Mouse (Mus musculus): Measurements from ENCODE around the gene Ksr1. TPM values are rescaled to one million over a fixed set of nuclear protein-coding genes. Genes with fewer than 3 reads are reported as not detected.
"Not testable (repeated sequence)": the region's sequence is repeated elsewhere in the genome, so short reads cannot be mapped to it uniquely, and the experiment has no call there.

The Ksr1 gene
- polyA plus RNA-seq, 1 experiment from 2014 or later, result 5.8 TPM

DNA sequence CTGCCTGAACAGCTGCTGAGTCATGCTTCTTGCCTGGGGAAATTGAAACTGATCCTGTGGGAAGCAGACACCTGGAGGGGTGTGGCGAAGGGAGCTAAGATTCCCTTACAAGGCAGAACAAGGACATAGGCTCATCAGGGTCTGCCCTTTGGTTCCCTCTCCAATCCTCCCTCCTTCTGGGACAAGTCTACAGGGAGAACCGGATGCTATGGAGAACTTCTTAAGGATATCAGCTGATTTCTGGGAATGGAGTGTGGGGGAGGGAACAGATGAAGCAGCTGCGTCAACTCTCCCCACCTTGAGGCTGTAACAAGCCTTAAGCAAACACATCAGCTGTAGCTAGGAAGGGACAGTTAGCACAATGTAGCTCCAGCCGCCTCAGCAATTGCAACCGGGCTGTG is 143.7 kb downstream of the Ksr1 start:
- Histone ChIP-seq H3K27me3 (ENCODE audit: control insufficient read depth, insufficient read depth, low read length) (no peaks in the 10 kb centered on the region), H3K4me1 (ENCODE audit: control insufficient read depth, insufficient read depth, low read length) (no peaks in the 10 kb centered on the region), H3K27ac (replicated peaks; ENCODE audit: low read depth, low read length) (no peak overlapping the region), H3K4me3 (replicated peaks; ENCODE audit: low read depth, low read length) (no peak overlapping the region), H3K9me3 (ENCODE audit: control insufficient read depth, low read length) (no peaks in the 10 kb centered on the region), H3K9ac (replicated peaks; ENCODE audit: low read length) (no peak overlapping the region), H3K4me2 (ENCODE audit: low read length) (no peak overlapping the region), H3K36me3 (ENCODE audit: control insufficient read depth, insufficient read depth, low read length) (no peaks in the 10 kb centered on the region)
- ATAC-seq (ENCODE audit: low FRiP score, low TSS enrichment) (no peak), DNase-seq (no peak)
- WGBS, result 72% methylated on average over 5 of the region's 5 CpGs

GRCm38 (mm10) chr11:79001871-79002270 is 144.3 kb downstream of the Ksr1 start:
- no peak overlapping the region for H3K4me2 ChIP-seq (ENCODE audit: low read length)
- no peak overlapping the region for H3K27ac ChIP-seq (replicated peaks; ENCODE audit: low read depth, low read length)
- 86% methylated on average over 4 of the region's 4 CpGs for WGBS
- H3K4me1 ChIP-seq (ENCODE audit: control insufficient read depth, insufficient read depth, low read length), result no peaks in the 10 kb centered on the region
- no peak overlapping the region for H3K4me3 ChIP-seq (replicated peaks; ENCODE audit: low read depth, low read length)
- H3K36me3 ChIP-seq (ENCODE audit: control insufficient read depth, insufficient read depth, low read length), result no peaks in the 10 kb centered on the region
- ATAC-seq (ENCODE audit: low FRiP score, low TSS enrichment), result no peak
- H3K27me3 ChIP-seq (ENCODE audit: control insufficient read depth, insufficient read depth, low read length), result no peaks in the 10 kb centered on the region
- 0 out of 2 replicates have a peak, but pooled peaks cover 4% of the 10 kb centered on the region for H3K9me3 ChIP-seq (ENCODE audit: control insufficient read depth, low read length)
- H3K9ac ChIP-seq (replicated peaks; ENCODE audit: low read length), result no peak overlapping the region
- no peak for DNase-seq

DNA sequence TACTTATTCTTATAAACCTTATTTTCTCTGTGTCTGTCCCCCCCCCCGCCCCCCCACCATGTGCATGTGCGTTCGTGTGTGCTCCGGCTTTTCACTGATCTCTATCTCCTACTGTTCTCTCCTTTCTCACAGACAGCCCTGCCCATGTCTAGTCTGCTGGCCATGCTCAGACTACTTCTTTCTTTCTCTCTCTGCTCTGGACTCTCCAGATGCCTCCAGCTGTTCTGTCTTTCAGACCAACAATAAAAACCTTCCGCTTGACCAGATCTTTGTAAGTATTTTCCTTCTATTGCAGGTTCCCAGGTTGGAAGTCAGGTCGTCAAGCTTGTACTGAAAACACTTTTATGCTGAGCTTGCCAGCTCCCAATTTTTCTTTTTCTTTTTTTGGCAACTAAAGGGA is 147.1 kb downstream of the Ksr1 start:
- no peak overlapping the region for H3K4me2 ChIP-seq (ENCODE audit: low read length)
- H3K9ac ChIP-seq (replicated peaks; ENCODE audit: low read length), result no peak overlapping the region
- H3K27ac ChIP-seq (replicated peaks; ENCODE audit: low read depth, low read length), result no peak overlapping the region
- no peak overlapping the region for H3K4me3 ChIP-seq (replicated peaks; ENCODE audit: low read depth, low read length)
- H3K4me1 ChIP-seq (ENCODE audit: control insufficient read depth, insufficient read depth, low read length), result no peaks in the 10 kb centered on the region
- H3K9me3 ChIP-seq (ENCODE audit: control insufficient read depth, low read length), result 0 out of 2 replicates have a peak, but pooled peaks cover 6% of the 10 kb centered on the region
- no peaks in the 10 kb centered on the region for H3K36me3 ChIP-seq (ENCODE audit: control insufficient read depth, insufficient read depth, low read length)
- WGBS, result 39% methylated on average over 6 of the region's 6 CpGs
- DNase-seq, result no peak
- no peaks in the 10 kb centered on the region for H3K27me3 ChIP-seq (ENCODE audit: control insufficient read depth, insufficient read depth, low read length)
- ATAC-seq (ENCODE audit: low FRiP score, low TSS enrichment), result no peak

DNA sequence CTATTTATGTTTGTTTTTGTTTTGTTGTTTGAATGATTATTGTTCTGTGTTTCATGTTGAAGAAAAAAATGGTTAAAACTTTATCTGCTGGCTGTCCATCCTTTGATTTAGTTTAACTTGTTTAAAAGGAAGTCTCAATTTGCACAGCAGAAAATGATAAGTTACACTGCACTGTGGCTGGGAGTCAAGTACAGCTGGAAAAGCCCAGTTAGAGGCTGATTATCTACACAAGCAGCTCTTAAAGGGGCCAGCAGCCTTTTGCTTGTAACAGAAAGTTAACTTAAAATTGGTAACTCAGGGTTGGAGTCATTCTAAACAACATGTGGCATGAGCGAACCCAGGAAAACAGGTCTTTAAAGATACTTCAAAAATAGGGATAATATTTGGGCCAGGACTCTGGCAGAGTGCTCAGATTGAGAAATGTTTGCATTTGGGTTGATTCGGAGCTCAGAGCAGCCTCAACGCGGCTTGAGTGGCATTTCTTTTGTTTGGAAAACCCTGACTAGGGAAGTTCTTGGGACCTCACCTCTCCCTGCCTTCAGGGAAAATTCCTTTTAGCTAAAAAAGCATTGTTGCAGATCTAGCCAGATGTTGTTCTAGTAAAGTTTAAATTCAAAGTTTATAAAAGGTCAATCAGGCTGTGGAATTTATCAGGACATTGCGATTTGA is 155.2 kb downstream of the Ksr1 start:
- ATAC-seq (ENCODE audit: low FRiP score, low TSS enrichment), result not testable (repeated sequence)

DNA sequence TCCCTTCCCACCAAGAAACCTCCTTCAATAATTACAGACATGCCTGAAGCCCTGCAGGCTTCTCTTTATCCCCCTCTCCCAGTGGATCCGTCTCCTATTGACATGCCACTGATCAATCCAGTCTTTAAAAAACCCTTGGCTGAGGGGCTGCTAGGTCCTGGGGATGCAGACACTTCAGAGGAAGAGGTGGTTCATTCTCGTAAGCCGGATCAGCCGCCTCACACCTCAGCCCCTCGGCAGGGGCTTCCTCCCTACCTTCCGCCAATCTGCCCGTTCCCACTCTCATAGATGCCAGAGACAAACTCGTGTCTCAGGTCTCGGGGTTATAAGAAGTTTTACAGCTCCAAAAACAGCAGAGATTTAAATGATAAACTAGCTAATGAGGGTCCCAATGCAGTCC is 156.1 kb downstream of the Ksr1 start:
- ATAC-seq (ENCODE audit: low FRiP score, low TSS enrichment) (no peak), DNase-seq (no peak)
- peaks cover 7% of the 10 kb centered on the region; the same call in 1 of the 2 replicates for H3K9me3 ChIP-seq (ENCODE audit: control insufficient read depth, low read length)

More for the DNA sequence above, 155.2 kb downstream of the Ksr1 start:
- 64% methylated on average over 5 of the region's 5 CpGs for WGBS
- not testable (repeated sequence) for H3K4me2 ChIP-seq (ENCODE audit: low read length); H3K9ac ChIP-seq (replicated peaks; ENCODE audit: low read length); H3K9me3 ChIP-seq (ENCODE audit: control insufficient read depth, low read length); DNase-seq; H3K27ac ChIP-seq (replicated peaks; ENCODE audit: low read depth, low read length); H3K4me3 ChIP-seq (replicated peaks; ENCODE audit: low read depth, low read length); H3K36me3 ChIP-seq (ENCODE audit: control insufficient read depth, insufficient read depth, low read length); H3K27me3 ChIP-seq (ENCODE audit: control insufficient read depth, insufficient read depth, low read length); H3K4me1 ChIP-seq (ENCODE audit: control insufficient read depth, insufficient read depth, low read length)

DNA sequence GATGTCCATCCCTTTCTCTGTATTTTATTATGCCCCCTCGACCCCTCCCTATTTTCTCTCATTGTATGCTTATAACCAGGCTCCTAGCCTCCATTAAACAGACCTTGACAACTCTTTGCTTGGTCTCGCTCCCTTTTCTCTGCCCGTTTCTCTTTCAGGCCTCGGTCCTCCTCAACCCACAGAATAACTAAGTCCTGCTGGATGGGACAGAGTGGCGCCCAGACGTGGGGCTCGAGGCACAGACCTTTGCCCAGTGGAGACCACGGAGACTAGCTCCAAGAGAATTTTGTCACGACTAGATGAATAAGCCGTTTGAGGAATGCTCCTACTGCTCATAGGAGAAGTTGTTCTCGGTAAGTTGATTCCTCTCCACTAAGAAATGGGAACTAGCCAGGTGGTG is 157.0 kb downstream of the Ksr1 start:
- not testable (repeated sequence) for ATAC-seq (ENCODE audit: low FRiP score, low TSS enrichment); H3K27ac ChIP-seq (replicated peaks; ENCODE audit: low read depth, low read length); H3K4me2 ChIP-seq (ENCODE audit: low read length); H3K9ac ChIP-seq (replicated peaks; ENCODE audit: low read length); DNase-seq; H3K27me3 ChIP-seq (ENCODE audit: control insufficient read depth, insufficient read depth, low read length); H3K9me3 ChIP-seq (ENCODE audit: control insufficient read depth, low read length); H3K36me3 ChIP-seq (ENCODE audit: control insufficient read depth, insufficient read depth, low read length); H3K4me1 ChIP-seq (ENCODE audit: control insufficient read depth, insufficient read depth, low read length); H3K4me3 ChIP-seq (replicated peaks; ENCODE audit: low read depth, low read length)
- 93% methylated on average over 11 of the region's 11 CpGs for WGBS

More for the DNA sequence above, 156.1 kb downstream of the Ksr1 start:
- Histone ChIP-seq H3K4me1 (ENCODE audit: control insufficient read depth, insufficient read depth, low read length) (no peaks in the 10 kb centered on the region), H3K4me3 (replicated peaks; ENCODE audit: low read depth, low read length) (no peak overlapping the region), H3K4me2 (ENCODE audit: low read length) (no peak overlapping the region), H3K27me3 (ENCODE audit: control insufficient read depth, insufficient read depth, low read length) (no peaks in the 10 kb centered on the region), H3K27ac (replicated peaks; ENCODE audit: low read depth, low read length) (no peak overlapping the region), H3K36me3 (ENCODE audit: control insufficient read depth, insufficient read depth, low read length) (no peaks in the 10 kb centered on the region), H3K9ac (replicated peaks; ENCODE audit: low read length) (no peak overlapping the region)
- WGBS, result 91% methylated on average over 9 of the region's 9 CpGs

DNA sequence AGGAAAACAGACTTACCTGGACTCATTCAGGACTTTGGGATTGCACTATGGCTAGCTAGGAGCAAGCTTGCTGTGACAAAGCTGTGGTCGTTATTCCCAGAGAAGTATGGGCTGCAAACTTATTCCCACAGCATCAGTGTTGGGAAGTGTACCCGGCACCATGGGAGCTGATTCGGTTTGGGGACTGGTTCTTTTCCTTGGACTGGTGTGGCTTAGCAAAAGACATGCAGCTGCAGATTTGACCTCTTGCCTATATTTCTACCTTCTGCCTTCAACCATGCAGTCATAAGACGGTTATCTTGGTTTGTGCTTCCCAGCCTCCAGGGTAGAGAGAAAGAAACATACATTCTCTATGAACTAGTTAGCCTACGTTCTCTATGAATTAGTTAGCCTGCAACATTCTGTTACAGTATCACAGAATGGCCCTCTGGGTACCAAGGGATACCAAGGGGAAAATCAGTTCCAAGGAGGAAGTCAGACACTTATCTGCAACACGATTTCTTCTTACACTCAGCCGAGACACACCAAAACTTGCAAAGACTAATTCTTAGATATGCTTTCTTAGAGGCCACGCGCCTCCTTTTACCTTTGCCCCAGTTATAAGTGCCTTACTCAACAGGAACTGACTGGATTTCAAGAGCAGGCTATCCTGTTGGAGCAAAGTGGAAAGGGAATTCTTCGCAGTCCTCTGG is 159.8 kb downstream of the Ksr1 start:
- Histone ChIP-seq H3K9me3 (ENCODE audit: control insufficient read depth, low read length) (peaks cover 5% of the 10 kb centered on the region; the same call in 1 of the 2 replicates), H3K36me3 (ENCODE audit: control insufficient read depth, insufficient read depth, low read length) (no peaks in the 10 kb centered on the region), H3K9ac (replicated peaks; ENCODE audit: low read length) (no peak overlapping the region), H3K4me3 (replicated peaks; ENCODE audit: low read depth, low read length) (no peak overlapping the region), H3K4me1 (ENCODE audit: control insufficient read depth, insufficient read depth, low read length) (no peaks in the 10 kb centered on the region), H3K27me3 (ENCODE audit: control insufficient read depth, insufficient read depth, low read length) (no peaks in the 10 kb centered on the region), H3K4me2 (ENCODE audit: low read length) (no peak overlapping the region), H3K27ac (replicated peaks; ENCODE audit: low read depth, low read length) (no peak overlapping the region)
- ATAC-seq (ENCODE audit: low FRiP score, low TSS enrichment) (no peak), DNase-seq (no peak)
- 91% methylated on average over 10 of the region's 10 CpGs for WGBS

- H3K9ac ChIP-seq (replicated peaks; ENCODE audit: low read length), result no peak overlapping the region
- DNase-seq, result no peak
- H3K4me1 ChIP-seq (ENCODE audit: control insufficient read depth, insufficient read depth, low read length), result no peaks in the 10 kb centered on the region
- no peak for ATAC-seq (ENCODE audit: low FRiP score, low TSS enrichment)
- H3K27ac ChIP-seq (replicated peaks; ENCODE audit: low read depth, low read length), result no peak overlapping the region
- no peaks in the 10 kb centered on the region for H3K36me3 ChIP-seq (ENCODE audit: control insufficient read depth, insufficient read depth, low read length)
- H3K27me3 ChIP-seq (ENCODE audit: control insufficient read depth, insufficient read depth, low read length), result no peaks in the 10 kb centered on the region
- H3K4me2 ChIP-seq (ENCODE audit: low read length), result no peak overlapping the region
- peaks cover 5% of the 10 kb centered on the region; the same call in 1 of the 2 replicates for H3K9me3 ChIP-seq (ENCODE audit: control insufficient read depth, low read length)
- no peak overlapping the region for H3K4me3 ChIP-seq (replicated peaks; ENCODE audit: low read depth, low read length)
Measured at GRCm38 (mm10) chr11:78985505-78985904, 160.7 kb downstream of the Ksr1 start.
